Mouse (Mus musculus): ENCODE measurements around the gene St7l.
A peak's percentile ranks its signal among the peaks of the same experiment; 100 is the strongest.

Gene St7l

GRCm38 (mm10) chr3:104963331-104964276 lies 99.8 kb downstream of the St7l start:
- no peak for DNase-seq

DNA sequence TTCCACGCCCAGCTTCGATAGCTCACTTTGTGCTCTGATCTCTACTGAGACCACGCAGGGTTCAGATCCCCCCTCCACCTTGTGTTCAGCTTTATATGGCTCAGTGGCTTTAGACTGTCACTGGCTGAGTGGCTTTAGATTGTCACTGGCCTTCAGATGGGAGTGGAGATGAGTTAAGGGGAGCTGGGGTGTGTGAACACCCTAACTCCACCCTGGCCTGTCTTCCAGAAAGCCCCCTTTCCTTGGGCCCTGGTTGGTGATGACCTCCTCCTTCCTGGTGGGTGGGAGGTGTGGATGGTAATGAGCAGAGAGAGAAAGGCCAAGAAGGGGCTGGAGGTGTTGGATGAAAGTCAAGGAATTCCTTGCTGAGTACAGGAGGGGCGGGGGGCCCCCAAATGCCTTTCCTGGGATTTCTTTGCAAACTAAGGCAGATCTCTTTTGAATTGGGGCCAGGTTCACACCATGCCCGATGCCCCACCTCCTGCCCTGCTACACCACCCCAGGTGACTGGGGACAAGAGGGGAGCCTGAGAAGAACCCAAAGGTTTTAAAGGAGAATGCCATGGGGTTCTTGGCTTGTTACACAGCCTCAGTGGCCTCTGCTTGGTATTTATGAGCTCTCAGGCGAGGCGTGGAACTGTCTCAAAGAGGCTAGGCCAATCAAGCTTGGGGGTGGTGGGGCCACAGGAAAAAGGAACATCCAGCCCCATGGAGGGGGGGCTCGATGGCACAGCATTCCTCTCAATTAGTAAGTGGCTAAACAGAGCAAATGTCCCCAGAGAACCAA lies 101.5 kb downstream of the St7l start:
- no peak for DNase-seq

- no peak for DNase-seq
Measured at GRCm38 (mm10) chr3:104965991-104966554, 102.3 kb downstream of the St7l start.

DNA sequence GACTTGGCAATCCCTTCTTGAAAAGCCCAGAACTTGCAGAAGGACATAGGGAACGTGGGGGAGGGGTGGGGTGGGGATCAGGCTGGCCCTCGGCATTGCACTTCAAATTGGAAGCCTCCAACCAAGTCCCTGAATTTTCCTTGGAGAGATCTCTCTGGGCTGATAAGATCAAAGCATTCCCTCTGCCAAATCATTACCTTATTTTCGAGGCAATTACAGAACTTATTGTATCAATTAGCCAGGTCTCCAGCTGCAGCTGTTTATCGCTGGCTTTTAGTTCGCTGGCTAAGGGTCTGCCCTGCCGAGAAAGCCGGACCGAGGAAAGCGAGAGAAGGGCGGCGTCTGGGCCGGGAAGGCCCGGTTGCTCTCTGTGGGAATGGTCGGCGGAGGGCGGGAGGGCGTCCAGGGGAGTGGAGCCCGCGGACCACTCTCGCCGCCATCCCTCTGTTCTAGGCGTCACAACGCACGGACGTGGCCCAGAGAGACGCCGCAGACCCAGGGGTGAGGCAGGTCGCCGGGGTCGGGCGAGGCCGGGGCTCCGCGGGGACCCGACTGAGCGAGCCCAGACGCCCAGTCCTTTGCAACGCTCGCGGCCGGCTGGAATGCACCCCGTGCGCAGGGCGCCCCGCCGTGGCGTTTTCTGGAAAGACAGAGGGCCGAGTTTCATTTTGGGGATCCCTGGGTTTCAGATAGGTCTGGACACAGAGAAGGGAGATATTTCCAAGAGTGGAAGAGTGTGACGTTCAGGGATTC lies 103.9 kb downstream of the St7l start:
- peak; percentile 86 for DNase-seq

All from right cerebral cortex, adult 18-20 months (tissue).